11 mouse cellular contexts compared by ENCODE assay signal in genomic region chr7:28790066-28790806, GRCm38 (mm10). TPM values are rescaled to one million over a fixed set of nuclear protein-coding genes. Genes with fewer than 3 reads are reported as not detected.
DNase-seq lines count a peak whose midpoint lies in the region; ATAC-seq and TF ChIP-seq lines count a peak whose summit lies in the region.
"Had no signal": no experiment of that assay in that cellular context is flagged by ENCODE, and none has a peak within 500 bp of the region (broad histone marks: within the 10 kb centered on the region; RNA-seq: fewer than 3 reads in every experiment).

No protein-coding gene starts in this region.

- DNase-seq in heart, adult 18-20 months: no peak
- DNase-seq in ES-CJ7 (ENCODE audit: low read depth, low spot score): peak; percentile 60
- no peak for DNase-seq in hindbrain, postnatal 0 days (ENCODE audit: low spot score)
- no peak for DNase-seq in liver, embryonic 11.5 days (ENCODE audit: low spot score)
- no peak for DNase-seq in ovary, postnatal 36 days (ENCODE audit: low spot score)
- no peak for DNase-seq in layer of hippocampus, adult 9-10 months (ENCODE audit: low spot score)
- DNase-seq in adipocyte (ENCODE audit: low spot score): no peak
- DNase-seq: cerebellum, adult 18-20 months had no signal

- H3K9ac ChIP-seq in heart, embryonic 11.5 days (ENCODE audit: low read depth, low read length): no peak overlapping the region
- H3K9ac ChIP-seq in hindbrain, postnatal 0 days (replicated peaks; ENCODE audit: low read length): no peak overlapping the region
- H3K9ac ChIP-seq in liver, embryonic 11.5 days (ENCODE audit: low read depth, low read length): no peak overlapping the region
- H3K9ac ChIP-seq: midbrain, embryonic 12.5 days had no signal

- WGBS in heart, embryonic 11.5 days (ENCODE audit: insufficient replicate concordance): 57% methylated on average over 8 of the region's 8 CpGs
- WGBS in hindbrain, postnatal 0 days: 49% methylated on average over 8 of the region's 8 CpGs
- WGBS in liver, embryonic 11.5 days: 60% methylated on average over 8 of the region's 8 CpGs

- no peaks in the 10 kb centered on the region for H3K4me1 ChIP-seq in heart, embryonic 11.5 days (ENCODE audit: control insufficient read depth, insufficient read depth, low read length)
- H3K4me1 ChIP-seq in hindbrain, postnatal 0 days (ENCODE audit: insufficient read depth, low read length): no peaks in the 10 kb centered on the region
- peaks cover 7% of the 10 kb centered on the region for H3K4me1 ChIP-seq in liver, embryonic 11.5 days (replicated peaks; ENCODE audit: control insufficient read depth, insufficient read depth, low read length)
- H3K4me1 ChIP-seq: midbrain, embryonic 12.5 days had no signal

- no peak overlapping the region for H3K27ac ChIP-seq in heart, embryonic 11.5 days (ENCODE audit: low read depth, low read length)
- H3K27ac ChIP-seq in hindbrain, postnatal 0 days: no peak overlapping the region
- no peak overlapping the region for H3K27ac ChIP-seq in liver, embryonic 11.5 days (ENCODE audit: low read depth, low read length)
- H3K27ac ChIP-seq: midbrain, embryonic 12.5 days had no signal

- H3K4me2 ChIP-seq in heart, embryonic 11.5 days: no peak overlapping the region
- no peak overlapping the region for H3K4me2 ChIP-seq in hindbrain, postnatal 0 days (ENCODE audit: low read depth, low read length)
- H3K4me2 ChIP-seq in liver, embryonic 11.5 days: no peak overlapping the region
- H3K4me2 ChIP-seq: midbrain, embryonic 12.5 days had no signal

- 0 out of 2 replicates have a peak, but pooled peaks have one; percentile 33 for ATAC-seq in heart, embryonic 11.5 days (replicated peaks; ENCODE audit: insufficient number of reproducible peaks, low FRiP score, low TSS enrichment)
- peak; percentile 25; the same call in 1 of the 2 replicates for ATAC-seq in hindbrain, postnatal 0 days
- peak; percentile 15; the same call in 1 of the 2 replicates for ATAC-seq in liver, embryonic 11.5 days (replicated peaks; ENCODE audit: low FRiP score)

- TF ChIP-seq CTCF in hindbrain, postnatal 0 days (IDR thresholded peaks at IDR 0.05; ENCODE audit: low read depth): peak; percentile 52

- no peaks in the 10 kb centered on the region for H3K9me3 ChIP-seq in heart, embryonic 11.5 days (replicated peaks; ENCODE audit: control insufficient read depth, low read length)
- no peaks in the 10 kb centered on the region for H3K9me3 ChIP-seq in hindbrain, postnatal 0 days (ENCODE audit: low read length)
- no peaks in the 10 kb centered on the region for H3K9me3 ChIP-seq in liver, embryonic 11.5 days (ENCODE audit: control insufficient read depth, low read length)
- H3K9me3 ChIP-seq: midbrain, embryonic 12.5 days had no signal

- no peaks in the 10 kb centered on the region for H3K36me3 ChIP-seq in heart, embryonic 11.5 days (ENCODE audit: control insufficient read depth, insufficient read depth, low read length)
- H3K36me3 ChIP-seq in hindbrain, postnatal 0 days (ENCODE audit: insufficient read depth, low read length): no peaks in the 10 kb centered on the region; the same call in 1 of the 2 replicates
- 0 out of 2 replicates have a peak, but pooled peaks cover 2% of the 10 kb centered on the region for H3K36me3 ChIP-seq in liver, embryonic 11.5 days (ENCODE audit: control insufficient read depth, insufficient read depth, low read length)

- no peaks in the 10 kb centered on the region for H3K27me3 ChIP-seq in heart, embryonic 11.5 days (ENCODE audit: control insufficient read depth, insufficient read depth, low read length)
- H3K27me3 ChIP-seq in hindbrain, postnatal 0 days (ENCODE audit: insufficient read depth, low read length): no peaks in the 10 kb centered on the region
- H3K27me3 ChIP-seq in liver, embryonic 11.5 days (replicated peaks; ENCODE audit: control insufficient read depth, insufficient read depth, low read length): no peaks in the 10 kb centered on the region
- H3K27me3 ChIP-seq: midbrain, embryonic 12.5 days had no signal

- no peak overlapping the region for H3K4me3 ChIP-seq in heart, embryonic 11.5 days (ENCODE audit: low read depth, low read length)
- no peak overlapping the region for H3K4me3 ChIP-seq in hindbrain, postnatal 0 days (ENCODE audit: low read length)
- no peak overlapping the region for H3K4me3 ChIP-seq in liver, embryonic 11.5 days (ENCODE audit: low read depth, low read length)
- H3K4me3 ChIP-seq: midbrain, embryonic 12.5 days had no signal

RNA-seq across cellular contexts. Expression of gene Rinl, which starts 1.5 kb away (rescaled TPM):
- polyA plus RNA-seq in heart, embryonic 11.5 days (2014; fragmentation: Nextera tagmentation; extraction: Ambion mirVana): 2.4 and 2.5 TPM in 2 replicates
- 1 to 10 TPM; 1.5 to 3.4 TPM for total RNA-seq in heart, adult 18-20 months (2021)
- total RNA-seq in hindbrain, postnatal 0 days (2014; rRNA removed): 1.2 TPM in 2 replicates
- 1.4 and 2.0 TPM in 2 replicates for polyA plus RNA-seq in hindbrain, postnatal 0 days (2015; fragmentation: Nextera tagmentation; extraction: Ambion mirVana)
- polyA plus RNA-seq in liver, embryonic 11.5 days (2014; fragmentation: Nextera tagmentation; extraction: Ambion mirVana): 21.7 and 23.1 TPM in 2 replicates

RNA-seq across cellular contexts. Expression of gene Hnrnpl, which starts 18.1 kb away (rescaled TPM):
- polyA plus RNA-seq in heart, embryonic 11.5 days (2014; fragmentation: Nextera tagmentation; extraction: Ambion mirVana): 210 and 212 TPM in 2 replicates
- total RNA-seq in heart, adult 18-20 months (2021): 100 to 1,000 TPM; 196 to 224 TPM
- total RNA-seq in hindbrain, postnatal 0 days (2014; rRNA removed): 233 and 275 TPM in 2 replicates
- polyA plus RNA-seq in hindbrain, postnatal 0 days (2015; fragmentation: Nextera tagmentation; extraction: Ambion mirVana): 179 and 191 TPM in 2 replicates
- polyA plus RNA-seq in liver, embryonic 11.5 days (2014; fragmentation: Nextera tagmentation; extraction: Ambion mirVana): 238 and 279 TPM in 2 replicates

RNA-seq across cellular contexts. Expression of gene Nfkbib, which starts 22.9 kb away (rescaled TPM):
- polyA plus RNA-seq in heart, embryonic 11.5 days (2014; fragmentation: Nextera tagmentation; extraction: Ambion mirVana): 34.7 and 38.0 TPM in 2 replicates
- 10 to 100 TPM; 25.8 to 26.8 TPM for total RNA-seq in heart, adult 18-20 months (2021)
- 18.2 and 22.7 TPM in 2 replicates for total RNA-seq in hindbrain, postnatal 0 days (2014; rRNA removed)
- 59.7 and 67.9 TPM in 2 replicates for polyA plus RNA-seq in hindbrain, postnatal 0 days (2015; fragmentation: Nextera tagmentation; extraction: Ambion mirVana)
- 61.4 and 61.8 TPM in 2 replicates for polyA plus RNA-seq in liver, embryonic 11.5 days (2014; fragmentation: Nextera tagmentation; extraction: Ambion mirVana)

RNA-seq across cellular contexts. Expression of gene Sirt2, which starts 23.7 kb away (rescaled TPM):
- 52.2 and 55.3 TPM in 2 replicates for polyA plus RNA-seq in heart, embryonic 11.5 days (2014; fragmentation: Nextera tagmentation; extraction: Ambion mirVana)
- total RNA-seq in heart, adult 18-20 months (2021): 10 to 100 TPM; 84.3 to 88.4 TPM
- 92.6 and 95.5 TPM in 2 replicates for total RNA-seq in hindbrain, postnatal 0 days (2014; rRNA removed)
- polyA plus RNA-seq in hindbrain, postnatal 0 days (2015; fragmentation: Nextera tagmentation; extraction: Ambion mirVana): 147 and 160 TPM in 2 replicates
- polyA plus RNA-seq in liver, embryonic 11.5 days (2014; fragmentation: Nextera tagmentation; extraction: Ambion mirVana): 41.0 and 41.9 TPM in 2 replicates

RNA-seq across cellular contexts. Expression of gene Ccer2, which starts 34.3 kb away (rescaled TPM):
- not detected in 2 replicates for polyA plus RNA-seq in heart, embryonic 11.5 days (2014; fragmentation: Nextera tagmentation; extraction: Ambion mirVana)
- not detected for total RNA-seq in heart, adult 18-20 months (2021)
- not detected in 2 replicates for total RNA-seq in hindbrain, postnatal 0 days (2014; rRNA removed)
- 1.4 and 1.9 TPM in 2 replicates for polyA plus RNA-seq in hindbrain, postnatal 0 days (2015; fragmentation: Nextera tagmentation; extraction: Ambion mirVana)
- polyA plus RNA-seq in liver, embryonic 11.5 days (2014; fragmentation: Nextera tagmentation; extraction: Ambion mirVana): not detected in 2 replicates
- polyA plus RNA-seq: heart, embryonic 16.5 days; midbrain, embryonic 12.5 days had no signal
